Mouse (Mus musculus) cerebellum, adult 8-10 months (tissue): ENCODE data around the gene Tas2r137.

Experiments
- DNase-seq: peaks from one replicate; pipeline ENCODE4 v3.0.0; 2022

Tas2r137 gene

GRCm38 (mm10) chr6:40490933-40491332 lies at the start of gene Tas2r137:
TSS of gene Tas2r137 (plus strand) at chr6:40491233.
- DNase-seq = no peak

DNA sequence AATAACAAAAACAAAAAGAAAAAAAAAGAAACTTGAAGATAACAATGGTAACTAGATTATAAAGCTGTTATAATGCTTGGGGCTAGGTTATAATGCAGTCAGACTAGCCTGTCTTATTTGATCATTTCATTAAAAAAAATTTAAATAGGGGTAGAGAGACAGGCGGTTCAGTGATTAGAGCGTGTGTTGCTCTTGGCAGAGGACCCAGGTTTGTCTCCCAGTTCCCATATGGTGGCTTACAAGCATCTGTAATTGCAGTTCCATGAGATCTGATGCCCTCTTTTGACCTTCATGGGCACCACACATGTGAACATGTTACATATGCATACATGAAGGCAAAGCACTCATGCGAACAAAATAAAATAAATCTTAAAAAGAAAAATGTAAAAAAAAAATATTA lies 49.8 kb upstream of the Tas2r137 start:
- DNase-seq = no peak

DNA sequence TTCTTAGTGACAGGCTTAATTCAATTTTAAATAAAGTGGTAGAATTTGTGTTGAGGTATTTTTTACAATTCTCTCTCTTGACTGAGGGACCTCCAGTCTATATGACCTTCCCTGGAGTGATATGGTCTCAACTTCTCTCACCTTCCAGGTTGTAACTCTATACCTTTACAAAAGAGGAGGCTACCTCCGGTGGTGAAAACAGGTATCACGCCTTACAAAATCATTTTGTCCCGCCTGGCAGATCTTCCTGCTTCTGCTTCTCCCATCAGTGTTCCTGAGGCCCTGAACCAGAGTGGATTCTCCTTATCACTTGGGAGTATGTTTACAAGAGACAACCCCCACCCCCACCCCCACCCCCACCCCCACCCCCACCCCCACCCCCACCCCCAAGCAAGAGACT lies 49.3 kb upstream of the Tas2r137 start:
- no peak for DNase-seq

- DNase-seq = no peak
These were observed 47.6 kb upstream of the Tas2r137 start for GRCm38 (mm10) chr6:40443281-40443928.

DNA sequence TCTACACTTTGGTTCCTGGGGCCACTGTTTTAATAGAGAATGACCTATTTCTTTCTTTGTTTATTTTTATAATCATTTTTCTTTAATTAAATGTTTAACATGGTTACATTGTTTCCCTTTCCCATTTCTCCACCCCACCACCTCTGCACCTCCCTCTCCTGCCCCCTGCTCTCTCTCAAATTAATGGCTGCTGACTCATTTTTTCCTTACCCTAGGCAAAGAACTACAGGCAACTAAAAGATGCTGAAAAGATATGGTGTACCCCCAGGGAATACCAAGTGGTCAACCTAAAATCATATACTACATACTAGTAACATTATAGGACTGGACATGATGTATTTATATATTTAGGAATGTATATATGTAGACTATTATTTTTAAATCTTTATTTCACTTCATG lies 42.4 kb upstream of the Tas2r137 start:
- no peak for DNase-seq

GRCm38 (mm10) chr6:40454436-40455041 lies 36.5 kb upstream of the Tas2r137 start:
- no peak for DNase-seq

GRCm38 (mm10) chr6:40465710-40466109 lies 25.3 kb upstream of the Tas2r137 start:
- no peak for DNase-seq

DNA sequence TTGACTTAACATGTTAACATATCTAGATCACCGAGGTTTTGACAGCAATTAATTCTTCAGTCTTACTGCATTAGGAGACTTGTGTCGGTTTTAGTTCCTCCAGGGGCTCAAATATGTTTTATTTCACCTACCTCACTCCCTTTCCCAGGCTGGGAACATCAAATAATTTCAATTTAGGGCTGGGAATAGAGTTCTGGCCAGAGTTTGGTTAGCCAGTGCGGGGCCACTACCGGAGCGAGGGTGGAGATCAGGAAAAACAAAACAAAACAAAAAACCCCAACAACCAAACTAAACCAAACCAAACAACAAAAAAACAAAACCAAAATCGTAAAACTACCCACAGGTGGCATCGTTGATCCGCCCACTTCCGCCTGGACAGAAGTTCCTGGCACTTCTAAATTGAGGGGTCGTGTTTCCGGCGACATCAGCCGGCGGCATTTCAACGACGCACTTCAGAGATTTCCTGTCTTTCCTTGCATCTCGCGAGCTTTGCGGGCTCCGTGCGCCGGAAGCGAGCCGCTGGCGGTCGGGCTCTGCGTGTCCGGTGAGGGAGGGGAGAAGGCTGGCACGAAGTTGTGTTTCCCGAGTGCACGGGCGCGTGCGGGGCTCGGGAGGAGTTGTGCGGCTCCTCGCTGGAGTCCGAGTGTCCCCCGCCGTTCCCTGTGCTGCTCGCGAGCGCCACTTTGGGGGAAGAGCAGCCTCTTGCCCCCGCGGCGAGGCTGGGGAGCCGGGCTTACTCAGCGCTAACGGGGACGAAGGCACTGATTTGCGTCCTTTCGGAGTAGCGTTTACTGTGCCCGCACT lies 19.9 kb upstream of the Tas2r137 start, which contains the start of gene Ssbp1:
Gene Ssbp1, plus strand, starts transcription at position 437 of the 804 bp plus-strand sequence.
- peak; percentile 87 for DNase-seq

GRCm38 (mm10) chr6:40471720-40472010 lies 19.4 kb upstream of the Tas2r137 start:
- no peak for DNase-seq

DNA sequence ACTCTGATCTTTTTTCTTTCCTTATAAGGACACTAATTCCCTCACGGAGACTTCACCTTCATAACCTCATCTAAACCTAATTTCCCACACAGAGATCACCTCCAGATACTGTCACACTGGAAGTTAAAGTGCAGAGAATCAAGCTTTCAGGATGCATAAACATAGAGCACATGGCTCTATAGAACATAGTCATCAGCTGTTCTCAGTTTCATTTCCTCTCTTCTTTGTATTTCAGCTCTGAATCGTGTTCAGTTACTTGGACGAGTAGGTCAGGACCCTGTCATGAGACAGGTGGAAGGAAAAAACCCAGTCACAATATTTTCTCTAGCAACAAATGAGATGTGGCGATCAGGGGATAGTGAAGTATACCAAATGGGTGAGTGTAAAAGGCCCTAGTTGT lies 14.9 kb upstream of the Tas2r137 start:
- DNase-seq = no peak

- DNase-seq = no peak
These were observed 11.3 kb upstream of the Tas2r137 start for GRCm38 (mm10) chr6:40479705-40480104.

DNA sequence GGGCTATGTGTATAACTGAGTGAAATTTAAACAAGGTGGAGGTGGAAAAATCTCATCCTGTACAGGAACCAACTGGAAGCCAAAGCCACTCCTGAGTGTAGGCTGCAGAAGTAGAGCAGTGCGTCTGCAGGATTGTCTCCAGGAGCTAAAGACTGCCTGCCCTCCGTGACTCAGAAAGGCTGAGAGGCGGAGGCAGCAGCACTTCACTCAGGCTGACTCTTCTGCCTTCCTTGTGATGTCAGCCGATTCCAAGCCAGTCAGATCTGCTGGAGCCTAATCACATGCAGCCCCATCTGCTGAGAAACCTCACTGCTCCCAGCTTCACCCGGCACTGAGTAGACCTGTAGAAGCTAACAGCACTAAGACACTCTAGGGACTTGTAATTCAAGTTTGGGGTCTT lies 8.7 kb upstream of the Tas2r137 start:
- DNase-seq = no peak

DNA sequence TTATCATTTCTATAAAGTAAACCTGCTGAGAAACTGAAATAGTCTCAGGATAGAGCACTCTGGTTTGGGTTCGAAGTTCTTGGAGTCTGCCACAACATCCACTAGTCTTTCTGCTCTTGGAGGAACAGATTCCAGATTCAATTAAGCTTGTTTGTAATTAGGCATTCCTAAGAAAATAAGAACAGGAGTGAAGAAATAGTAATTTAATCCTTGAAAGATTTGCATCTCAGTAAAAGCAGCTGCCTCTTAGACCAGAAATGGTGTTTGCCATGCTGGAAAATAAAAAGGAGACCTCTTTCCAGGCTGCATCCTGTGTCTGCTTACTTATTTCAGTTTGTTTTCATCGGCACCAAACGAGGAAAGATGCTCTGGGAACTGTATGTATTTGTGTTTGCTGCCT lies 2.2 kb downstream of the Tas2r137 start, which contains the start of gene Tas2r108:
Gene Tas2r108, plus strand, starts transcription at position 301 of the 400 bp plus-strand sequence.
- DNase-seq = no peak

DNA sequence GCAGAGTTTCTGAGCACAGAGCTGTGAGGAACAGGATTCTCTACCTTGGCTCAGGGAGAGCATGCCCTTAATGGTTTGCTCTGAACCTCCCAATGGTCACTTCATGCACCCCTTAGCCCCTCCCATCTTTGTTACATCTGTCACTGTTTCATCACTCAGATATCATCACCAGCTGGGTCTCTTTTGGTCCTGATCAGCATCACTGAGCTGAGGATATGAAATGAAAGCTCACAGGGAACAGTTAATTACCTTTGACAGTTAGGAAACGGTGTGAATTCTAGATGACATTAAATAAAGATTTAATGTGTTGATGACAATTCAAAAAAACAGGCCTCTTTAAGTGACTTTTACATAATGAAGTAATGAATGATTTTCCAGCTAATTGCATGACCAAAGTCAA lies 28.4 kb downstream of the Tas2r137 start, which contains the start of gene Prss37:
Gene Prss37, minus strand, starts transcription at position 101 of the 400 bp plus-strand sequence.
- no peak for DNase-seq
